Mouse (Mus musculus): Measurements from ENCODE around the gene Ccdc169.
"Not testable (repeated sequence)": the region's sequence is repeated elsewhere in the genome, so short reads cannot be mapped to it uniquely, and the experiment has no call there.

Gene Ccdc169

DNA sequence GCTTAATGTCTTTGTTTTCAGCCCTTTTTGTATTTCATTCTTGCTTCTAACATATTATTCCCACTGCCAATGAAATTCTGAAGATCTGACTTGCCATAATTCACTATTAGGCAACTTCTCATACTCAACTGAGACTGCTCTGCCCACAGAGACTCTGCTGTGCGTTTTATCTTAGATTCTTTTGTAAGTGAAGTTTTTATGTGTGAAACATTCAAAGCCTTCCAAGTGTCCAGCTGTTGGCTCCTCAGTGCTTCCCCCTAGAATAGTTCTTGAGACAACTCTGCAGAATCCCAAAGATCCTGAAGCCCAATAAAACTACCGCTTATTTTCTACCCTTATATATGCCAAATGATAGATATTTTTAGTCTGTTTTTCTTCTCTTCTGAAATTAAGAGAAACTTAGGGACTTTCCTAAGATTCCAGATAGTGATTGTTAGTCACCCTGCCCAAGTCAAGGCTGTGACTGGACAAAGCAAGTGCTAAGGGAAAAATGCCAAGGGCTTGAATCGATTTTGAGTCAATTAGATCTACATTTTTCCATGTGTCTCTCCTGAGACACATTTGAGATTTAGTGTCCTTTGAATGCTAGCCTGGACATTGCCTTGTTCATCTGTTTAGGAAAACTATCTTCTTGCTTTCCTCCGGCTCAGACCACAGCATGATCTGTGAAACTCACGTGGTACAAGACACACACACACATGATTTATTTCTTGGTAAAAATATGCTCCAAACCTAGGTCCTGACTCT lies 58.6 kb downstream of the Ccdc169 start:
- DNase-seq (ENCODE audit: low read depth, low spot score) = no peak

DNA sequence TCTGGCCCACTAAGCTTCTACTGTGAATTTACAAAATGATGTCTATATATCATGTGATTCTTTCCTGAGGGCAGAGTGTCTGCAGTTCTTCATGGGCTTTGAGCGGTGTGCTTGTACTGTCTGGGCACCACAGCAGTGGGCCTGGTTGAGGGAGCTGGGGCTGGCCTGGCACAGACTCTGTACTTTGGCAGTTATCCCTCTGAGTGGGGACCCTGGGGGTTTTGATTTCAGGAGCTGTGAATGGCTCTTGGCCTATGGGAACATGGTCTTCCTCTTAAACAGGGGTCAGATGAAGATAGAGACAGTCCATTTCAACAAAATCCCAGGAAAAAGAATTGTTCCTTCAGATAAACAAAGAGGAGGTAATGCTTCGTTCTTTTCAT lies 59.2 kb downstream of the Ccdc169 start:
- DNase-seq (ENCODE audit: low read depth, low spot score) = no peak

DNA sequence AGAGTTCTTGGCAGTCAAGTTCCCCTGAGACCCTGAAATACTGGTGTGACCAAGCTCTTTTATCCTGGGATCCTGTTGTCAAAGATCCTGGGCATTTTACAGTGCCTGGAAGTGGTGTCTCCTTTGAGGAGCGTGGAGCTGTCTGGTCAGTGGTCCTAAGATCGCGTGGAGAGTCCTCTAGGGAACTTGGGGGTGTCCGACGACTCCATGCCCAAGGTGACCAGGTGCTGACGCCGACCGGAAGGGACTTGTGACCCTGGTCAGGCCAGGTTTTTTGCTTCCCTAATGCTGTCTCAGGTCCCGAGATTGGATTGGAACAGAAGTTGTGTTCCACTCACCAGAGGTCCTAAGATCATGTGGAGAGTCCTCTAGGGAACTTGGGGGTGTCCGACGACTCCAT lies 66.5 kb downstream of the Ccdc169 start:
- not testable (repeated sequence) for DNase-seq (ENCODE audit: low read depth, low spot score)

DNA sequence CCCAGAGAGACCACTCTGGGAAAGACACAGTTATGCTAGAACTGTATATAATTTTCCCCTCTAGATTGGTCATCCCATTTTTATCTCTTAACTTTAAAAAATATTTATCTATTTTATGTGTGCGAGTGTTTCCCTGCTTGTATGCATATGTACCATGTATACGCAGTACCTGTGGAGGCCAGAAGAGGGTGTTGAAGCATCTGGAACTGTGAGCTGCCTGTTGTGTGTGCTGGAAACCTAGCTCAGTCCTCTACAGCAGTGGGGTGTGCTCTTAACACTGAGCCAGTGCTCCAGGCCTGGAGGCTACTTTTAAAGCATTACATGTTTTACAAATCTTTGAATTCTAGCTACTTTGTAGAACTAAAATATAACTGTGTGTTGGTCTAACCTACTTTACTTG lies 69.3 kb downstream of the Ccdc169 start:
- DNase-seq (ENCODE audit: low read depth, low spot score) = no peak

DNA sequence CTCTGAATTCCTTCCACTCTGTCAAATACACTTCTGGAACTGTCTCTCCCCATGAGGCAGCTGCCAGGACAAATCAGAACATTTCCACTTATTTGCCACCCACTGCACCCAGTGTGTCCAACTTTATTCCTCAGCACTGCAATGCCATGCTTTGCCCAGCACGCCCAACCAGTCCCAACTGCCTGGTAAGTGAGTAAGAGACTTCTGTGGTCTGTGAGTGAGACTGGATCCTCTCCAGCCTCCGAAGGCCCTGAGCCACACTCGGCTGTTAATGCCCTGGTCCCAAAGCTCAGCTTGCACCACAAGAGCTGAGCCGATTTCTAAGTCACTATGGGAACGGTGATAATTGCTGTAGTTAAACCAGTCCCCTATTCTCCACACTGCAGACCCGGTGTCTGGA lies 70.5 kb downstream of the Ccdc169 start:
- DNase-seq (ENCODE audit: low read depth, low spot score) = no peak

DNA sequence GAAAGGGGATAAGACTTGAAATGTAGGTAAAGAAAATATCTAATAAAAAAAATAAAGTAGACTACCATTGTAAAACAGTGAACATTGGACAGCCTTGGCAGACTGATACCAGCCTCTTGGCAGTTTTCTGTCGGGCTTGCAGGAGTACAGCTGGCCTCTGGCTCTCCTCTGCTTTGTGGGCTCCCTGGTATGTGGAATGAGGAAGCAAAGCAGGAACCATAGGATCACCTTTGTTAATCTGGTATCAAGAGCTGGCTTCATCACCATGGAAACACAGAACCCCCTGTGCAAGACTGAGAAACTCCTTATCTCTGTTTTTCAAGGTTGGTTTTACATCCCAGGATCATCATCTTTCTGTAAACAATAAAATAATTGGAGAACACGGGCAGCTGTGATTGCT lies 75.1 kb downstream of the Ccdc169 start:
- no peak for DNase-seq (ENCODE audit: low read depth, low spot score)

DNA sequence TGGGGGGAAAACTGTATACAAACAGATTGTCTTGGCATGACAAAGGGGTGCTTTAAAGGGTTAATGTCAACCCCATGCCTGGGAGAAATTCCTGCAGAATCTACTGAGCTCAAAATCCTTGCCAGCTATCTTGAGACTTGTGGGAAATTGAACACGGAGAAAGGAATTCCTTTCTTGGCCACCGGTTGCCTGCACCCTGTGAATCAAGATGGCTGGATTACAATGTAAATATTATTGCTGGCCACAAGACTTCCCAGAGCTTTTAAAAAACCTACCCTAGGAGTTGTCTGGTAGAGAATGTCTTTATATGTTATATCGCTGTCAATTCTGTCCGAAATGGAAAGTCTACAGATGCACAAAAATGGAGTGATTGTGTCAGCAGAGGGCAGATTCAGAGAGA lies 76.6 kb downstream of the Ccdc169 start:
- DNase-seq (ENCODE audit: low read depth, low spot score) = no peak

DNA sequence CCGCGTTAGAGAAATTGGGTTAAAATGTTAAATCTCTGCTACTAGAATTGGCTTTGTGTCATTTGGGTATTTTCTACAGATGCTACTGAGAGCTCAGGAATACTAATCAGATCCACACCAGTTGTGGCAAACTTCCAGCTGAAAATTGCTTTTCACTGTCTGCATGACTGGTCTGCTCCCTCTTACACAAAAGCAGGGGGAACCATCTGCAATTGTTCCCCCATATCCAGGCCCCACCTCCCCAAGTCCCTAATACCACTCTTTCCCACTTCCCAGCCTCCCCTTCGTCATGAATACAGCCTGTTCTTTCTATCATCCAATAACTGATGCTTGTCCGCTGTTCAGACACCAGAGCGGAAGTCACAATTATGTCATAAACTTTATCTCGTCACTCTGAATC lies 77.3 kb downstream of the Ccdc169 start:
- no peak for DNase-seq (ENCODE audit: low read depth, low spot score)

DNA sequence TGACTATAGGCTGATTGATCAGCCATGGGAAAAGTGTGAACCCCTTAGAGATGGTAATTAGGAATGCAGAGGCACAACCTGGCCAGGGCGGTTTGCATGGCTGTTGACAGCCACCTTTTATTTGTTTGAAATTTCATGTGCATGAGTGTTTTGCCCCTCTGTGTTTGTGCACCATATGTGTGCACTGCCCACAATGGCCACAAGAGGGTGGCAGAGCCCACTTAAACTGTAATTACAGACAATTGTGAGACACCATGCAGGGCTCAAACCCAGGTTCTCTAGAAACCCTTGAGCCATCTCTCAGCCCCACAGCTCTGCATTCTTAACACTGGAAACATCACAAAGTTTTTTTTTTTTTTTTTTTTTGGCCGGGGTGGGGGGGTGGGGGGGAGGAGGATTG lies 85.4 kb downstream of the Ccdc169 start:
- no peak for DNase-seq (ENCODE audit: low read depth, low spot score)
